Mouse (Mus musculus) B cell, adult 62 days (primary cell): ENCODE data around the gene Prss57. TPM values are rescaled to one million over a fixed set of nuclear protein-coding genes. Genes with fewer than 3 reads are reported as not detected.

Experiments
- total RNA-seq: library from RNA; stranded (reverse); gene quantifications from 4 replicates; pipeline ENCODE4 v1.2.4, GENCODE M21; 2023

Gene Prss57
- not detected in 4 replicates for total RNA-seq

GRCm38 (mm10) chr10:79790861-79791260 lies at the start of gene Prss57:
TSS of gene Prss57 (minus strand) at chr10:79790961.

GRCm38 (mm10) chr10:79820782-79821181 lies 30.0 kb upstream of the Prss57 start, which contains the start of gene Misp:
TSS of gene Misp (plus strand) at chr10:79820989.

GRCm38 (mm10) chr10:79793051-79793737 lies 2.4 kb upstream of the Prss57 start, which contains the start of gene Palm:
TSS of gene Palm (plus strand) at chr10:79793572.

DNA sequence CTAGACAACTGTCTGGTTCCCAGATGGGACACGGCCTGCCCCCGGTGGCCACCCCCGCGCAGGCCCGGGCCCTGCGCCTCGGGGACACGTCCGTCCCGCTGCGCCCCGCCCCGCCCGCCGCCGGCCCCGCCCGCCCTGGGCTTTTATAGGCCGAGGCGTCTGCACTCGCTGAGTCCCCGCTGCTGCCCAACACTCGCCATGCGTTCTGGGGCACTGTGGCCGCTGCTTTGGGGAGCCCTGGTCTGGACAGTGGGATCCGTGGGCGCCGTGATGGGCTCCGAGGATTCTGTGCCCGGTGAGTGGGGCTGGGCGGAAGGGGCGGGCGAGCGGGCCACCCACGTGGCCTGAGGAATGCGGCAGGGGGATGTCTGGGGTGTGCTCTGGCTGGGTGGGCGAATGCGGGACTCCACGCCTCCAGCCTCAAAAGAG lies 13.6 kb downstream of the Prss57 start, which contains the start of gene Fstl3:
Gene Fstl3 (plus strand): TSS at position 170 of the 429 bp plus-strand sequence.

GRCm38 (mm10) chr10:79766508-79767325 lies 24.0 kb downstream of the Prss57 start, which contains the start of gene Rnf126:
TSS of gene Rnf126 (minus strand) at chr10:79766952.

GRCm38 (mm10) chr10:79754856-79755516 lies 35.8 kb downstream of the Prss57 start, which contains the start of gene Fgf22:
TSS of gene Fgf22 (plus strand) at chr10:79755076.

DNA sequence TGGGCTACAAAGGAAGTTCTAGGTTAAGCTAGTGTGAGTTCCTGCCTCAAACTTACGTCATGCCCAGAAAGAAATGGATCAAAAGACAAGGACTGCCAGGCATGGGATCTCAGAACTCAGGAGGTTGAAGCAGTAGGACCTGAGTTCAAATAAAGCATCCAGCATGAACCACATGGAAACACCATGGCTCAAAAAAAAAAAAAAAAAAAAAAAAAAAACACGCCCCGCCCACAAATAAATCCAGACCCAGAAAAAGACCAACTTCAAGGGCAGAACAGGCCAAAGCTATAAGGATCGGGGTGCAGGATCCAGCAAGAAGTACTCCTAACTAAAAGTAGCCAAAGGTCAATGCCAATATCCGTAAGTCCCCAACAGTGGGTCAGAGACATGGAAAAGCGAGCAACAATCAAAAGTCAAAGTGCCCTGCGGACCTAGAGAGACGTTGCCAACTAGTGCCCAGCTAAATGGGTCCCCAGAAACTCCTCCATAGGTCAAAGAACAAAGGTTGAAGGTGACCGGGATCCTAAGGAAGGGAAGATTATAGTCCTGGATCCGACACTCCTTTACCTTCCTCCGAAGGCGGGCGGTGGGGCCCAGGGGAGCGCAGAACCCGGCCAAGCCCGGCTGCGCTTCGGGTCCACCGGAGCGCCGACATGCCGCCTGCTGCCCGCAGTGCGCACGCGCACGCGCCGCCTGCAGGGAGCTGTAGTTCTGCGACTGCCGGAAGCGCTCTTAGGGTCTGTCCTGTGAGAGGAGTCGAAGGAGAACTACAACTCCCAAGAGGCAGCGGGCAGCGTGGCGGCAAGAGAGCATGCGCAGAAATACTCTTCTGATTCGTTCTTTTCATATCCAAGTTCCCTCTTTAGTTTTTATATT lies 44.6 kb downstream of the Prss57 start, which contains the start of gene Polrmt:
Gene Polrmt (minus strand): TSS at position 684 of the 876 bp plus-strand sequence.

Other genes with a start within 250 kb of the Prss57 start
- gene Mier2, start 235.8 kb downstream of the Prss57 start, total RNA-seq: 42.9 to 51.2 TPM (median 44.5 TPM) in 4 replicates
- gene Theg, start 203.6 kb downstream of the Prss57 start, total RNA-seq: 3.5 TPM in 1 of 4 replicates, not detected in the others
- not detected in 4 replicates for gene C2cd4c, start 176.9 kb downstream of the Prss57 start, total RNA-seq
- gene Shc2, start 153.0 kb downstream of the Prss57 start, total RNA-seq: not detected in 4 replicates
- gene Odf3l2, start 145.2 kb downstream of the Prss57 start, total RNA-seq: not detected in 4 replicates
- gene Madcam1, start 126.4 kb downstream of the Prss57 start, total RNA-seq: not detected in 4 replicates
- gene Tpgs1, start 121.6 kb downstream of the Prss57 start, total RNA-seq: 16.5 to 17.6 TPM (median 17.2 TPM) in 4 replicates
- gene Cdc34, start 108.8 kb downstream of the Prss57 start, total RNA-seq: 64.3 to 70.9 TPM (median 67.1 TPM) in 4 replicates
- gene Gzmm, start 101.9 kb downstream of the Prss57 start, total RNA-seq: 2.2 to 3.3 TPM (median 2.8 TPM) in 4 replicates
- 93.0 to 101 TPM (median 96.4 TPM) in 4 replicates for gene Bsg, start 86.5 kb downstream of the Prss57 start, total RNA-seq
- not detected in 4 replicates for gene Hcn2, start 74.3 kb downstream of the Prss57 start, total RNA-seq
- 61.1 to 82.7 TPM (median 70.9 TPM) in 4 replicates for gene Polrmt, start 44.4 kb downstream of the Prss57 start, total RNA-seq
- gene Fgf22, start 35.9 kb downstream of the Prss57 start, total RNA-seq: not detected in 4 replicates
- 47.4 to 62.4 TPM (median 56.4 TPM) in 4 replicates for gene Rnf126, start 24.0 kb downstream of the Prss57 start, total RNA-seq
- 1.5 to 3.1 TPM (median 1.8 TPM) in 4 replicates for gene Fstl3, start 13.7 kb downstream of the Prss57 start, total RNA-seq
- 6.0 to 6.7 TPM (median 6.3 TPM) in 4 replicates for gene Palm, start 2.6 kb upstream of the Prss57 start, total RNA-seq
- gene Misp, start 30.0 kb upstream of the Prss57 start, total RNA-seq: not detected in 4 replicates
- gene Ptbp1, start 63.5 kb upstream of the Prss57 start, total RNA-seq: 435 to 450 TPM (median 444 TPM) in 4 replicates
- 0.75 TPM in 1 of 4 replicates, not detected in the others for gene Prtn3, start 83.5 kb upstream of the Prss57 start, total RNA-seq
- gene Plppr3, start 83.7 kb upstream of the Prss57 start, total RNA-seq: 0.56 to 1.1 TPM (median 1.1 TPM) in 4 replicates
- not detected in 4 replicates for gene Elane, start 95.3 kb upstream of the Prss57 start, total RNA-seq
- gene Cfd, start 99.9 kb upstream of the Prss57 start, total RNA-seq: not detected in 4 replicates
- 78.8 to 89.5 TPM (median 83.7 TPM) in 4 replicates for gene Med16, start 118.0 kb upstream of the Prss57 start, total RNA-seq
- not detected in 4 replicates for gene Gm26602, start 119.9 kb upstream of the Prss57 start, total RNA-seq
- gene Kiss1r, start 126.0 kb upstream of the Prss57 start, total RNA-seq: 0.39 to 0.63 TPM (median 0.47 TPM) in 4 replicates
- 94.1 to 105 TPM (median 98.7 TPM) in 4 replicates for gene R3hdm4, start 130.2 kb upstream of the Prss57 start, total RNA-seq
- gene Arid3a, start 136.1 kb upstream of the Prss57 start, total RNA-seq: 32.5 to 39.9 TPM (median 35.7 TPM) in 4 replicates
- gene Wdr18, start 169.2 kb upstream of the Prss57 start, total RNA-seq: 46.0 to 52.3 TPM (median 48.3 TPM) in 4 replicates
- gene Grin3b, start 179.8 kb upstream of the Prss57 start, total RNA-seq: not detected in 4 replicates
- gene Tmem259, start 193.4 kb upstream of the Prss57 start, total RNA-seq: 163 to 175 TPM (median 163 TPM) in 4 replicates
- gene Cnn2, start 197.6 kb upstream of the Prss57 start, total RNA-seq: 329 to 335 TPM (median 331 TPM) in 4 replicates
- gene Abca7, start 205.5 kb upstream of the Prss57 start, total RNA-seq: 51.7 to 55.6 TPM (median 53.3 TPM) in 4 replicates
- gene Arhgap45, start 225.7 kb upstream of the Prss57 start, total RNA-seq: 482 to 540 TPM (median 503 TPM) in 4 replicates
- gene Polr2e, start 248.8 kb upstream of the Prss57 start, total RNA-seq: 82.2 to 90.7 TPM (median 85.7 TPM) in 4 replicates